Mouse (Mus musculus) cerebellum, adult 2 months (tissue): ENCODE results near the gene Tgtp1.
"Not testable (repeated sequence)": the region's sequence is repeated elsewhere in the genome, so short reads cannot be mapped to it uniquely, and the experiment has no call there.

ENCODE experiments used
- CTCF ChIP-seq: fragments of 200-500 bp; IDR thresholded peaks from 2 replicates; pipeline ENCODE4 v1.5.1; 2011; ENCODE audit warnings: low read depth, mild to moderate bottlenecking, control low read depth, low read length, moderate library complexity, borderline replicate concordance; ENCODE audit not compliant: insufficient read depth
- POLR2A ChIP-seq: fragments of 200-500 bp; IDR thresholded peaks from 2 replicates; pipeline ENCODE4 v1.6.1; 2011; ENCODE audit warnings: low read length, control low read depth, borderline replicate concordance; ENCODE audit not compliant: insufficient read depth

GRCm38 (mm10) chr11:49000411-49000810, 6.4 kb upstream of the Tgtp1 start:
- not testable (repeated sequence) for TF ChIP-seq POLR2A, CTCF
